Mouse (Mus musculus) erythroblast, adult 5-6 weeks (primary cell): ENCODE results near the gene Paqr9. TPM values are rescaled to one million over a fixed set of nuclear protein-coding genes. Genes with fewer than 3 reads are reported as not detected.

Experiments used
- ATAC-seq: replicated peaks from 2 replicates; pipeline ENCODE4 v1.8.0; 2016; ENCODE audit warnings: moderate number of reproducible peaks, mild to moderate bottlenecking, moderate TSS enrichment, inconsistent platforms; ENCODE audit not compliant: poor library complexity, low FRiP score, severe bottlenecking
- total RNA-seq, 2 experiments: library from RNA; stranded (forward) in 1 of 2; stranded (reverse) in 1 of 2; fragments of 150-400 nt in 1 of 2; fragments of 200-764, 138-1000 nt in 1 of 2; gene quantifications; 2 replicates each; pipeline versions ENCODE4 v1.2.3 to v1.2.4; 2015 to 2017; ENCODE audit warnings: low replicate concordance in 2 of 2

Paqr9 gene
- total RNA-seq, 2 experiments from 2014 or later = 103 to 145 TPM

- ATAC-seq = no peak
Observed at GRCm38 (mm10) chr9:95570604-95571003, 11.1 kb downstream of the Paqr9 start.

DNA sequence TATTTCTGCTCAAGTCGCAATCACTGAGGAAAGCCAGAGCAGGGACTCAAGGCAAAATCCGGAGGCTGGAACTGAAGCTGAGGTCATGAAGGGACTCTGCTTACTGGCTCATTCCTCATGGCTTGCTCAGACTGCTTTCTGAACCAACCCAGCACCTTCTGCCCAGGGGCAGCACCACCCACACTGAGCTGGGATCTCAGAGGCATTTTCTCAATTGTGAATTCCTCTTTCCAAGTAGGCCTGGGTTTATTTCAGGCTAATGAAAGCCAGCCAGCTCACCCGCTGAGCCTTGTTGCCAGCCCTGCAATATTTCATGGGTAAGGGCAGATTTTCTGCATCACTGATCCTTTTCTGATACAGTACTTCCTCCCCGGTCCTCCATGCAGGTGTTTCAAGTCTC, 12.0 kb downstream of the Paqr9 start:
- ATAC-seq = no peak

- no peak for ATAC-seq
Observed at GRCm38 (mm10) chr9:95572558-95572957, 13.1 kb downstream of the Paqr9 start.

DNA sequence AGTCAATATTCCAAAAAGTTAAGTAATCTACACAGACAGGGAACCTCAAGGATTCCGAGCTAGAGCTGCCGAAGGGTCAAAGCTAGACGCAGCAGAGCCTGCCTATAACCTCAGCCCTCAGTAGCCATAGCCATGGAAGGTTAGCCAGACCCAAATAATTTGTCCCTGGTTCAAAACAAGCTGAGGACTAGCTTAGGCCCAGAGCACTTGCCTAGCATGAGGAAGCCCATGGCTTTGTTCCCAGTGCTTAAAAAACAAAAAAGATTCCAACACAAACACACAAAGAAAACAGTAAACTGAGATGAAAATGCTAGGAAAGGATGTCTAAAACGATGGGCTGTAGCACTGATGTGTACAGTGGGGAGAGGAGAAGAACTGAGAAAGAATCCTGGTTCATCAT, 14.7 kb downstream of the Paqr9 start:
- ATAC-seq = no peak

DNA sequence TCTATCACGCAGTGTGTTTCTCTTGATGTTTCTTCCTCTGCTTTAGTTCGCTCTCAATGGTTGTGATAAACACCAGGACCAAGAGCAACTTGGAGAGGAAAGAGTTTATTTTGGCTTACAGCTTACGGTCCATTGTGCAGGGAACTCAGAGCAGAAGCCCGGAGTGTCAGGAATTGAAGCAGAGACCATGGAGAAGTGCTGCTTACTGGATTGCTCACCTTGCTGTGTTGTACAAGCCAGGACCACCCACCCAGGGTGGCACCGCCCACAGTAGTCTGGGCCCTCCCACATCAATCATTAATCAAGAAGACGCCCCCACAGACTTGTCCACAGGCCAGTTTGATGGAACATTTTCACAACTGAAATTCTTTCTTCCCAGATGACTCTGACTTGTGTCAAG, 18.0 kb downstream of the Paqr9 start:
- no peak for ATAC-seq

DNA sequence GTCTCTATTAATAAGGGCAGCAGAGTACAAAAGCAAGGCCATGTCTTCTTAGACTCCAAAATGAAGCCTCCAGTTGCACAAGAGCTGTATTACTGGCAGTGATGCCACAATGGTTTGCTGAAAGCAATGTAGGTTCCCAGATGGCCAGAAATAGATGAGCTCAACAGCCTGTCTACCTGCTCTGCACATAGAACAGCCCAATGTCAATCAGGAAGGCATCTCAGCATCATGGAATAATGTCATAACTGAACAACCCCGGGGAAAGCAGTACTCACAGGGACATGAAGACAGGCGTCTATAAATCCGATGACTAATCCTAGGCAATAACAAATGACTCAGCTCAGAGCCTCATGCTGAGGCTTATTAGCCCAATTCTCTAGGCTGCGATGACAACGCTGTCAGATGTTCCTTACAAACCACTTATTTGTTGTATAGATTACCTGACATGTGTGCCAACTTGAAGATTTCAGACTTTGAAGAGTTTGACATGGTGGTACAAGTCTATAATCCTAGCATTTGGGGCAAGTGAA, 19.0 kb downstream of the Paqr9 start:
- ATAC-seq = peak; percentile 63

DNA sequence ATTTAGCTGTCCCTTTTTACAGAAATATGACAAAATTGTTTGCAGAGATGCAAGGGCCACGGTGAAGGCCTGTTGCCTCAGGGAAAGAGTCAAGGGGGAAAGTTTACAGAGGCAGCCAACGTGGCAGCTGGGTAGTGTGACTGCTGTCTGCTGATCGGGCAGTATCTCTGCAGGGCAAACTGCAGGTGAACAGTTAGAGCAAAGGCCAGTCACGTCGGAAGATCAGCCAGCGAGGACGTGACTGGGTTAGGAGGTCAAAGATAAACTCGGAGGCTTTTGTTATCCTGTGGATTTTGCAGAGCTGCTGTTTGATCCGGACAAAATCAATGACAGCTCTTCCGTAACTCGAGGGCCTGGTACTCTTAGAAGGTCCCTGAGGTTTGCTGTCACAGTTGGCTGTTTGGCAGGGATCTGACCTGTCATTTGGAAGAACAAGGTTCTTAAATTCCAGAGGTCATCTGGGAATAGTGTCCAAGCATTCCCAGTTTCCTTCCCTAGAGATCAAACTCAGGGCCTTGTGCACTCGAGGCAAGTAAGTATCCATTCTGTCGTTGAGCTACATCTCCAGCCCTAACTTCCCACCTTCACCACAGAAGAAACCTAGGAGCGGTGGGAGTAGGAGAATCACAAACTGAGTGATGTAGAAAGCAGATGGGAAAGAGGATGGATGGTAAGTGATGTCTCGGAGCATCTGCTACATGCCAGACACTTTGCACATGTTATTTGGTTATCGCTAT, 21.7 kb downstream of the Paqr9 start:
- ATAC-seq = no peak

DNA sequence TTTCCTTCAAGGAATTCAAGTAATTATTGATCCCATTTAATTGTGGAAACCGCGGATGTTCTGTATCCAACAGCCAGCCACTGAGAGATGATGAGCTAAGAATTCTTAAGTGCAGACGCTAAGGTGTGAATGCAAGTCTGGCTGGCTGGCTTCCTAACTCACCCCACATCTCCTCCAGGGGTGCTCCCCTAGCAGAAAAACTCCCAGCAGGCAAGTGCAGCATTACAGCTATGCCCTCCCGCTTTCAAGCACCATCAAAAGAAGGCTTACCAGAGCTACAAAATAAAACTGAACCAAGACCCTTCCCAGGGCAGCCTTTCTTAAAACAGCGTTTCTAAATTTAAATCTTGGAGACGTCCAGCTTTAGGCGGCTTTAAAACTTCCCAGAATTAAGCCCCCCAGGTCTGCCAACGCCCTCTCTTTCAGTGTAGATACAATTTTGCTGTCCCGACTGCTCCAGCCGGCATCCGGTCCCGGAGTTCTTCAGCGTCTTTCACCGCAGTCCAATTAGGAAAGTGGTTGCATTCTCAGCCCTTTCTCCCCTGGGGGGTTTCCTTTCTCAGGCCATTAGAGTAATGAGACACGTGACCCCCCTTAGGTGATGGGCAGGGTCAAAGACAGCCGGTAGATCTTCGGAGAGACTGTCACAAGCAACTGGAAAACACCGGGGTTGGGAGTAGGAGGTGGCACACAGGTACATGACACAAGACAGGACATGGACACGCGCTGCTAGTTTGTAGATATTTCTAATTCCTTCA, 22.5 kb downstream of the Paqr9 start:
- no peak for ATAC-seq

DNA sequence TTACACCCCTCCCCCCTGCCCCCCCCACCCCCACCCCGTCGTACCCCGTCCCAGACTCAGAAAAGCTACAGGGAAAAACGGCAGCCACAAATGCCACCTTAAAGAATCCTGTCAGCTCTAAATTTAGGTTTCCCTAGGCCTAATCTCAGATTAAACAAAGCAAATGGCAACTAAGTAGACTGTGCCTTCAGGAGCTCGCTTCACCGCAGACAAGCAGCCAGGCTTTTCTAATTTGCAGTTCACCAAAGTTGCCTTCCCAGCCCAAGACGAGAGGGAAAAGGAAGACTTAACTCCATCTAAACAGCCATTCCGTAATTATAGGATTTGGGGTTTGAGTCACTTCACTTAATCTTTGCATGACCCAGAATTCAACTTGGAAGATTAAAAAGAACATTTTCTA, 23.1 kb downstream of the Paqr9 start:
- no peak for ATAC-seq

DNA sequence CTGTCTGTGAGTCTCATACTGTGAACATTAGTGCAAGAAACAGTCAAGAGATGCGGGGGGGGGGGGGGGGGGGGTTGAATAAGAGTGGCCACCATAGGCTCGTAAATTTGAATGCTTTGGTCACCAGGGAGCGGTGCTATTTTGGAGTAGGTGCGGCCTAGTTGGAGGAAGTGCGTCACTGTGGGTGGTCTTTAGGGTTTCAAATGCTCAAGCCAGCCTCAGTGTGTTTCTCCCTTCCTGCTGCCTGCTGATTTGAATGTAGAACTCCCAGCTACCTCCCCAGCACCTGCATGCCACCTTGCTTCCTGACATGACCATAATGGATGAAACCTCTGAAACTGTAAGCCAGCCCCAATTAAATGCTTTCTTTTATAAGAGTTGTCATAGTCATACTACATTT, 26.6 kb downstream of the Paqr9 start:
- no peak for ATAC-seq

- ATAC-seq = peak; percentile 65; the same call in 1 of the 2 replicates
Observed at GRCm38 (mm10) chr9:95588070-95588469, 28.6 kb downstream of the Paqr9 start.

- ATAC-seq = no peak
Observed at GRCm38 (mm10) chr9:95594291-95594690, 34.8 kb downstream of the Paqr9 start.

GRCm38 (mm10) chr9:95597466-95598178, 38.2 kb downstream of the Paqr9 start:
- no peak for ATAC-seq

GRCm38 (mm10) chr9:95598179-95598721, 38.8 kb downstream of the Paqr9 start:
- ATAC-seq = no peak

DNA sequence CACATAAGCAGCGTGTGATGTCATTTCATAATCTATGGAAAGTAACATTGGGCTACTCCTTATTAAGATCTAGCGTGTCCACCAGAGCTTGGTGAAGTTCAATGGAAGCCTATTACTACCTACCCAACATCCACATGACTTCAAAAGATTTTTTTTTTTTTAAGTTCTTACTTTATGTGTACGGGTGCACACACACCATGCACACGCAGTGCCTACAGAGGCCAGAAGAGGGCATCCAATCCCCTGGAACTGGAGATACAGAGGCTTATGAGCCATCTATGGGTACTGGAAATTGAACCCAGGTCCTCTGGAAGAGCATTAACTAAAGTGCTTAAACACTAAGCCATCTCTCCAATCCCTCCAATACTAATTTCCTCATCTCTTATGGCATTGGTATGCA, 39.9 kb downstream of the Paqr9 start:
- peak; percentile 87 for ATAC-seq

GRCm38 (mm10) chr9:95602849-95603248, 43.4 kb downstream of the Paqr9 start:
- ATAC-seq = no peak

DNA sequence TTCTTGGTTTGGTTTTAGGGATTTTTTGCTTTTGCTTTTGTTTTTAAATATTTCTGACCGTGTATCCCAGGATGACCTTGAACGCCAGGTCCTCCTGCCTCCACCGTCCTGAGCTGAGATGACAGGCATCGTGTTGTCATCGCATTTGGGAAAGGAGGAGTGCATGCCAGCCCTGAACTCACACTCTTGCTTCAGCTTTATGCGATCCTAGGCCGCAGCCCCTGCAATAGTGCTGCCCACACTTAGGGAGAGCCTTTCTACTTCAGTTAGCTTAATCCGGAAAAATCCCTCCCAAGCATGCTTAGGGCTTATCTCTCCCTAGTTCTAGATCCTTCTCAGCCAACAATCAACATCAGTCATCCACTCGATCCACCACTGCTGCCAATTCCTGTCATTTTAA, 43.9 kb downstream of the Paqr9 start:
- ATAC-seq = no peak

DNA sequence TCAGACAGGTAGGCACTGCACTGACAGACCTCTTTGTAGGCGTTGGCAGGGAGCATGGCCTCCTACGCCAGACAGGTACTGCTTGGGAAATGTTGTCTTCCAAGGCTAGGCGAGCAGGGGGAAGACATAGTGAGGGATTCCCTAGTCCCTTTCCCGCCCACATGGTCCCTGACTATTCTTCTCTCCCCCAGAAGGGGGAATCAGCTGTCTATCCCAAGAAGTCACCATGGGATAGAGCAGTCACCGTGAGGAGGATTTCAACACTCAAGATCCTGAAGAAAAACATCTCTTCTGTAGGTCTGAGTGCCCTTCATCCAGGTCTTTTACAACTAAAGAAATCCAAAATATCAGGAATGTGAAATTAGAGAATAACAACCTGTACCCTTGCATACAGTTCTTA, 47.7 kb downstream of the Paqr9 start:
- ATAC-seq = no peak

DNA sequence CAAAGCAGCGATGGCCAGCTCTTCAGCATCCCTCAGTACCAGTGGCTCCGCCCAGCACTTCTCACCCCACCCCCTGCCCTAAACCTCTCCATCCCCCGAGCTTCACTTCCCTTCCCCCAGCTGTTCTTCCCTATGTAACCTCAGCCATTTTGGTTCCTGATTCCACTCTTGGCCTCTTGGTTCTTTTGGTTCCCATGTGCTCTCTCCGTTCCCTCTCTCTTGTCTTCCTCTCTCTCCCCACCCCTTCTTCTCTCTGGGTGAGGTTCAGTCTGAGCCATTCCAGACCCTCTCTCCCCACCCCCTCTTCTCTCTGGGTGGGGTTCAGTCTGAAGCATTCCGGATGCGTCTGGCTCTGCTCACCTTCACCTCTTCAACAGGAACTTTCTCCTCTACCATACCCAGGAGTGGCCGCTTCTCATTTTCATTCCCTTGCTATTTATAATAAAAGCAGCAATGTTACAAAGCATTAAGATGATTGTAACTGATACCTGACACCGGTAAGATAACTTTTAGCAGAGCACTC, 52.9 kb downstream of the Paqr9 start:
- no peak for ATAC-seq
